Mouse (Mus musculus) myocyte (in vitro differentiated cells): ENCODE data around the gene Galnt18. TPM values are rescaled to one million over a fixed set of nuclear protein-coding genes. Genes with fewer than 3 reads are reported as not detected.

Experiments used
- H3K27me3 ChIP-seq: one replicate; pipeline ENCODE4 v1.6.1; 2011; ENCODE audit not compliant: control insufficient read depth, insufficient read depth, insufficient read length
- H3K36me3 ChIP-seq: one replicate; pipeline ENCODE4 v1.6.1; 2011; ENCODE audit not compliant: control insufficient read depth, insufficient read depth
- H3K4me2 ChIP-seq: one replicate; pipeline ENCODE4 v1.6.1; 2011; ENCODE audit warnings: low read depth, control low read depth
- H3K4me3 ChIP-seq: one replicate; pipeline ENCODE4 v1.5.1; 2011; ENCODE audit warnings: mild to moderate bottlenecking, control low read depth, moderate library complexity
- H3K79me2 ChIP-seq: one replicate; pipeline ENCODE4 v1.6.1; 2011; ENCODE audit not compliant: control insufficient read depth, insufficient read depth
- H3ac ChIP-seq: one replicate; pipeline ENCODE4 v1.6.1; 2011; ENCODE audit not compliant: control insufficient read depth, insufficient read length
- CEBPB ChIP-seq: IDR thresholded peaks from 2 replicates; pipeline ENCODE4 v1.6.1; 2011; ENCODE audit warnings: mild to moderate bottlenecking, moderate library complexity; ENCODE audit not compliant: poor library complexity, insufficient read depth, severe bottlenecking
- E2F4 ChIP-seq: IDR thresholded peaks from one replicate; pipeline ENCODE4 v1.6.1; 2011; ENCODE audit warnings: mild to moderate bottlenecking, control low read depth, moderate library complexity; ENCODE audit not compliant: insufficient read depth
- MAX ChIP-seq: IDR thresholded peaks from one replicate; pipeline ENCODE4 v1.6.1; 2011; ENCODE audit warnings: low read depth, mild to moderate bottlenecking, control low read depth
- MYOD1 ChIP-seq, 3 experiments: IDR thresholded peaks; one replicate each; pipeline ENCODE4 v1.6.1; 2011; ENCODE audit warnings: control low read depth in 2 of 3, low read depth in 2 of 3, mild to moderate bottlenecking in 2 of 3, moderate library complexity in 1 of 3; ENCODE audit not compliant: insufficient read length in 2 of 3, control insufficient read depth in 1 of 3
- MYOG ChIP-seq, 3 experiments: IDR thresholded peaks; one replicate each; pipeline ENCODE4 v1.6.1; 2011; ENCODE audit warnings: control low read depth in 2 of 3, low read depth in 2 of 3, mild to moderate bottlenecking in 2 of 3; ENCODE audit not compliant: insufficient read length in 2 of 3, control insufficient read depth in 1 of 3, insufficient read depth in 1 of 3
- POLR2A ChIP-seq: IDR thresholded peaks from one replicate; pipeline ENCODE4 v1.6.1; 2011; ENCODE audit warnings: low read depth, mild to moderate bottlenecking, control low read depth, moderate library complexity; ENCODE audit not compliant: insufficient read length
- POLR2AphosphoS2 ChIP-seq: IDR thresholded peaks from one replicate; pipeline ENCODE4 v1.6.1; 2011; ENCODE audit warnings: low read depth, control low read depth; ENCODE audit not compliant: insufficient read length
- REST ChIP-seq: IDR thresholded peaks from one replicate; pipeline ENCODE4 v1.6.1; 2011; ENCODE audit warnings: mild to moderate bottlenecking, control low read depth, moderate library complexity; ENCODE audit not compliant: insufficient read depth, insufficient read length
- SRF ChIP-seq: IDR thresholded peaks from one replicate; pipeline ENCODE4 v1.6.1; 2011; ENCODE audit warnings: low read depth; ENCODE audit not compliant: control insufficient read depth, insufficient read length
- TCF12 ChIP-seq: IDR thresholded peaks from one replicate; pipeline ENCODE4 v1.6.1; 2011; ENCODE audit warnings: mild to moderate bottlenecking, control low read depth; ENCODE audit not compliant: poor library complexity, insufficient read depth, severe bottlenecking
- TCF3 ChIP-seq: IDR thresholded peaks from one replicate; pipeline ENCODE4 v1.6.1; 2011; ENCODE audit warnings: low read depth, control low read depth; ENCODE audit not compliant: insufficient read length
- USF1 ChIP-seq: IDR thresholded peaks from one replicate; pipeline ENCODE4 v1.6.1; 2011; ENCODE audit warnings: low read depth, mild to moderate bottlenecking, control low read depth, moderate library complexity
- polyA plus RNA-seq: library from polyadenylated mRNA; unstranded; fragments of >200 nt; fragmentation: generic; extraction: Trizol; gene quantifications from one replicate; pipeline ENCODE4 v1.2.1, GENCODE M21; 2012; ENCODE audit warnings: missing spikeins

The Galnt18 gene
- polyA plus RNA-seq, 1 experiment = 16.4 TPM

- H3K4me3 ChIP-seq = no peak overlapping the region
- H3K79me2 ChIP-seq = no peaks in the 10 kb centered on the region
- H3ac ChIP-seq = no peak overlapping the region
- H3K4me2 ChIP-seq = no peak overlapping the region
- TF ChIP-seq POLR2AphosphoS2 = no peak
- TF ChIP-seq CEBPB = no peak
- no peak for TF ChIP-seq E2F4
- no peak for TF ChIP-seq REST
- TF ChIP-seq SRF = no peak
- TF ChIP-seq TCF3 = no peak
- TF ChIP-seq TCF12 = no peak
- TF ChIP-seq MYOG (IDR thresholded peaks at IDR 0.05; ENCODE audit: control insufficient read depth in 1 of 3, insufficient read depth in 1 of 3, insufficient read length in 2 of 3, low read depth in 2 of 3) = no peak
- no peaks in the 10 kb centered on the region for H3K36me3 ChIP-seq
- no peaks in the 10 kb centered on the region for H3K27me3 ChIP-seq
These were observed 58.5 kb downstream of the Galnt18 start for GRCm38 (mm10) chr7:111721308-111721698.

DNA sequence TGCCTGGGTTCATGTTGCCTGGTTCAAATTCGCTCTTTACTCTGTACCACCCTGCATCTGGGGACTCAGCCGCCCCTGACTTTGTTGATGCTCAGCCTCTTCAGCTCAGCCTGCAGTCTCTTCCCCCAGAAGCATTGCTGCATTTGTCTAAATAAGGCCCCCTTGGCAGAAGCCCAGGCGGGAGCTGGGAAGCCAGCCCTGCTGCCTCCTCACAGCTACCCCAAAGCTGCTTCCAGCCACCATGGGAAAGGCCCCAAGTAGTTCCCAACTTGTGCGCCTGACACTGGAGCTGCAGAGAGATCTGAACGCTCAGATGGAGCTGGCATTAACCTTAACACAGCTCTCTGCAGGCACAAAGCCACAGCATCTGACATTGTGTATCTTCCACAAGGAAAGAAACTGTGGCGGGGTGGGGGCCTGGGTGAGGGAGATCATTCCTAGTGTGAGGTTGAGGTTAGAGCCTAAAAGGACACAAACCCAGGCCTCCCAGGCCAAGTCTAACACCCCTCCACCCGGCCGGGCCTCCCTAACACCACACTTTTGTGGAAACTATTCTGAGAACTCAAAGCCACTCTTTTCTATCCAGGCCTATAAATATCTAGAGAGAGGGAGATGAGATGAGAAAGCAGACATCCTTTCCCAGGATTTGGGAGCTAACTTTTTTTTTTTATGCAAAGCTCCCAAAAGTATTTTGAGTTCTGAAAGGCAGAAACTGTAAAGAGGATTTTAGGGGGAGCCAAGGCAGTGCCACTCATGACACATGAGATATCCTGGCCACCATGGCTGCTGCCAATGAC, 59.1 kb downstream of the Galnt18 start:
- Histone ChIP-seq H3K27me3 (no peaks in the 10 kb centered on the region), H3K79me2 (no peaks in the 10 kb centered on the region), H3K36me3 (no peaks in the 10 kb centered on the region), H3K4me2 (no peak overlapping the region), H3ac (no peak overlapping the region), H3K4me3 (no peak overlapping the region)
- TF ChIP-seq MYOD1 (IDR thresholded peaks at IDR 0.05; ENCODE audit: control insufficient read depth in 1 of 3, insufficient read length in 2 of 3, low read depth in 2 of 3) (no peak), MYOG (IDR thresholded peaks at IDR 0.05; ENCODE audit: control insufficient read depth in 1 of 3, insufficient read depth in 1 of 3, insufficient read length in 2 of 3, low read depth in 2 of 3) (no peak)

DNA sequence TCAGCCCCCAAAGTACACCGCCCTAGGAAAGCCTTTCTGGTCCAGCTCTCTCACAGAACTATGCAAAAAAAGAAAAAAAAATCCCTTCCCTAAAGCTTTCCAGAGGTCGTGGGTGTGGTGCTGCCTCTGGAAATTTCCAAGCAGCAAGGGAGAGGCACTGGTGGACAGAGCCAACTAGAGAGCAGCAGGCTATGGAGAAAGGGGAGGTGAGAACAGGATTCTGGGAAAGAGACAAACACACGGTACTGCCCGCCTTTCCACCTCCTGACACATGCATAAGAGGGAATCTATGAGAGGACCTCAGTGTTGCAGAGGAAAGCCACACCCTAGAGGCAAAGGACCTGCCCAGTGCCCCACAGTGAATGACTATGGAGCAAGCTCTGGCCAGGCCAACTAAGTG, 60.9 kb downstream of the Galnt18 start:
- H3K4me3 ChIP-seq = no peak overlapping the region
- TF ChIP-seq E2F4 = no peak
- no peak for TF ChIP-seq REST
- no peak for TF ChIP-seq MYOD1 (IDR thresholded peaks at IDR 0.05; ENCODE audit: control insufficient read depth in 1 of 3, insufficient read length in 2 of 3, low read depth in 2 of 3)
- no peak for TF ChIP-seq POLR2AphosphoS2
- TF ChIP-seq TCF12 = no peak
- no peaks in the 10 kb centered on the region for H3K27me3 ChIP-seq
- no peak overlapping the region for H3K4me2 ChIP-seq
- no peaks in the 10 kb centered on the region for H3K36me3 ChIP-seq
- H3K79me2 ChIP-seq = no peaks in the 10 kb centered on the region
- H3ac ChIP-seq = no peak overlapping the region

DNA sequence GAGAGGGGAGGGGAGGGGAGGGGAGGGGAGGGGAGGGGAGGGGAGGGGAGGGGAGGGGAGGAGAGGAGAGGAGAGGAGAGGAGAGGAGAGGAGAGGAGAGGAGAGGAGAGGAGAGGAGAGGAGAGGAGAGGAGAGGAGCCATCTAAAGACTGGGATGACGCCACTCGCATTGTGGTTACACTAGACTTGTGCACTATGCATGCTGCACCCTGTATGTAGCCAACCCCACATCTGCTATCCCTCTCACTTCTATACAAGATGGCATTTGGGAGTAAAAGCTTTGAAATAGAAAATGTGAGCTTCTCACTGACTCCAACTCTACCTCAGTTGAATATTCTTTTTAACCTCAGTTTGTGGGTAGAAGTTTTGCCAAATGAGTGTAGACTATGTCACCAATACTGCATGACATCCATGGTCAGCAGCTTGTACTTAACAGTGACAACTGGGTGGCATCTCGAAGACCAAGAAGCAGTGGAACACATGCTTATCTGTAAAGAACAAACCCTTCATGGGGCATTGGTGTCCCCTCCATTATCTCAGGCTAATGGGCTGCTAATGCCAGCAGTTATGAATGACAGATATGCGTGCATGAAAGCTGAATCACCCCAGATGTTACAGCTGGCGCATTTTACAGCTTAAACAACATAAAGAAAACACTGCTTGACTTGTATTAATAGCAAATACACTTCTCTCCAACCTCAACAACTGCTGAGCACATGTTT, 65.0 kb downstream of the Galnt18 start:
- Histone ChIP-seq H3K4me3 (no peak overlapping the region), H3K79me2 (no peaks in the 10 kb centered on the region), H3K4me2 (no peak overlapping the region), H3K27me3 (no peaks in the 10 kb centered on the region), H3K36me3 (no peaks in the 10 kb centered on the region), H3ac (no peak overlapping the region)
- no peak for TF ChIP-seq MYOD1 (IDR thresholded peaks at IDR 0.05; ENCODE audit: control insufficient read depth in 1 of 3, insufficient read length in 2 of 3, low read depth in 2 of 3)
- TF ChIP-seq SRF = no peak
- TF ChIP-seq POLR2AphosphoS2 = no peak
- no peak for TF ChIP-seq TCF12
- TF ChIP-seq MYOG (IDR thresholded peaks at IDR 0.05; ENCODE audit: control insufficient read depth in 1 of 3, insufficient read depth in 1 of 3, insufficient read length in 2 of 3, low read depth in 2 of 3) = no peak
- no peak for TF ChIP-seq MAX
- TF ChIP-seq CEBPB = no peak
- no peak for TF ChIP-seq USF1
- no peak for TF ChIP-seq E2F4
- TF ChIP-seq TCF3 = no peak
- no peak for TF ChIP-seq REST
- no peak for TF ChIP-seq POLR2A

DNA sequence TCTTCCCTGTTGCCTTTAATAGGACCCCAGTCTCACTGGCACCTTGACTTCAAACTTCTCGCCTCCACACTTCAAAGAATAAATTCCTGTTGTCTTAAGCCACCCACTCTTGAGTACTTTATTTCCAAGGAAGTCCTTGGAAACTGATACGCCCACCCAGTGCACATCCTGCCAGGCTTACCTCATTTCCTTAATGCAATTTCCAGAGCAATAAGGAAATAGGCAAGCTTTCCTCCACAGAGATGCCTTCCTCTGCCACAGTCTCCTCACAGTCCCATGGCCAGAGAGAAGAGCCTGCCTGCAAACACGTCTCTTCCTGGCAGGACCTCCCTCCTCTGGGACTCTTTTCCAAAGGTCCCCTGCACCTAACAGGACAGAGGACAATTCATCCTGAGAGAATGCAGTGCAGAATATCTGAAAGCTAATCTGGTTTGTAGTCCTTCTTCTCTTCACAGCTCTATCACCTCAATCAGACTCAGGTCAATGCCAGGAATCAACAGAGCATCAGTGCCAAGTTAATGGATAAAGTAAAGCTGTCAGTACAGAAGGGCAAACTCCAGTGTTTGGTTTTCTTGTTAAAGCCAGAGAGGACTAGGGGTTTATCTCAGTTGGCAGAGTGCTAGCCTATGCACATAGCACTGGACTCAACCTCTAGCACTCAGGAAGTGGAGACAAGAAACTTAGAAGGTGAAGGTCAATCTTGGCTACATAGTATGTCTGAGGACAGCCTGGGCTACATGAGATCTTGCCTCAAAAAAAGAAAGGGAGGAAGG, 65.8 kb downstream of the Galnt18 start:
- H3ac ChIP-seq = no peak overlapping the region
- H3K4me3 ChIP-seq = no peak overlapping the region
- TF ChIP-seq USF1 = no peak
- no peak for TF ChIP-seq MYOD1 (IDR thresholded peaks at IDR 0.05; ENCODE audit: control insufficient read depth in 1 of 3, insufficient read length in 2 of 3, low read depth in 2 of 3)
- TF ChIP-seq REST = no peak
- no peak for TF ChIP-seq TCF3
- TF ChIP-seq POLR2A = no peak
- TF ChIP-seq CEBPB = no peak
- TF ChIP-seq POLR2AphosphoS2 = no peak
- TF ChIP-seq MYOG (IDR thresholded peaks at IDR 0.05; ENCODE audit: control insufficient read depth in 1 of 3, insufficient read depth in 1 of 3, insufficient read length in 2 of 3, low read depth in 2 of 3) = no peak
- no peak for TF ChIP-seq SRF
- no peak for TF ChIP-seq E2F4
- TF ChIP-seq MAX = no peak
- TF ChIP-seq TCF12 = no peak
- no peaks in the 10 kb centered on the region for H3K79me2 ChIP-seq
- H3K27me3 ChIP-seq = no peaks in the 10 kb centered on the region
- no peak overlapping the region for H3K4me2 ChIP-seq
- H3K36me3 ChIP-seq = no peaks in the 10 kb centered on the region
